Mouse (Mus musculus): ENCODE measurements at regions not wholly inside any gene's neighbourhood (a gene's known extent, or its start where the extent isn't known, plus 50 kb on each side); places are given as distances from the start of the nearest gene placed in this dataset.

GRCm38 (mm10) chr3:105191303-105191702 is 124.7 kb downstream of the 4930564D02Rik start:
- Histone ChIP-seq H3K36me3 (ENCODE audit: poor library complexity, severe bottlenecking) (no peaks in the 10 kb centered on the region), H3K4me2 (no peak overlapping the region), H3K27ac (no peak overlapping the region), H3K4me3 (no peak overlapping the region), H3K9ac (no peak overlapping the region), H3K9me3 (replicated peaks) (no peaks in the 10 kb centered on the region), H3K27me3 (no peaks in the 10 kb centered on the region), H3K4me1 (no peaks in the 10 kb centered on the region)
- no peak for ATAC-seq
- WGBS: 83% methylated on average over 7 of the region's 7 CpGs

- WGBS: 67% methylated on average over 7 of the region's 7 CpGs
- Histone ChIP-seq H3K9me3 (replicated peaks) (no peaks in the 10 kb centered on the region), H3K4me3 (no peak overlapping the region), H3K4me2 (no peak overlapping the region), H3K9ac (no peak overlapping the region), H3K27ac (no peak overlapping the region), H3K4me1 (no peaks in the 10 kb centered on the region), H3K36me3 (ENCODE audit: poor library complexity, severe bottlenecking) (no peaks in the 10 kb centered on the region), H3K27me3 (no peaks in the 10 kb centered on the region)
- ATAC-seq: no peak
Measured at GRCm38 (mm10) chr3:105191830-105192229, 125.2 kb downstream of the 4930564D02Rik start.

- H3K27ac ChIP-seq: no peak overlapping the region
- no peak for ATAC-seq
- H3K4me2 ChIP-seq: no peak overlapping the region
- H3K4me3 ChIP-seq: no peak overlapping the region
- H3K9ac ChIP-seq: no peak overlapping the region
- no peaks in the 10 kb centered on the region for H3K4me1 ChIP-seq
- no peaks in the 10 kb centered on the region for H3K36me3 ChIP-seq (ENCODE audit: poor library complexity, severe bottlenecking)
- H3K9me3 ChIP-seq (replicated peaks): no peaks in the 10 kb centered on the region
- no peaks in the 10 kb centered on the region for H3K27me3 ChIP-seq
- WGBS: 79% methylated on average over 3 of the region's 3 CpGs
Measured at GRCm38 (mm10) chr3:105200735-105201134, 134.1 kb downstream of the 4930564D02Rik start.

- H3K9me3 ChIP-seq (replicated peaks): no peaks in the 10 kb centered on the region
- no peaks in the 10 kb centered on the region for H3K36me3 ChIP-seq (ENCODE audit: poor library complexity, severe bottlenecking)
- H3K4me2 ChIP-seq: no peak overlapping the region
- ATAC-seq: no peak
- H3K27ac ChIP-seq: no peak overlapping the region
- no peaks in the 10 kb centered on the region for H3K4me1 ChIP-seq
- no peaks in the 10 kb centered on the region for H3K27me3 ChIP-seq
- H3K9ac ChIP-seq: no peak overlapping the region
- H3K4me3 ChIP-seq: no peak overlapping the region
- 77% methylated on average over 5 of the region's 5 CpGs for WGBS
Measured at GRCm38 (mm10) chr3:105209164-105209563, 142.5 kb downstream of the 4930564D02Rik start.

- H3K4me2 ChIP-seq: no peak overlapping the region
- H3K4me3 ChIP-seq: no peak overlapping the region
- no peaks in the 10 kb centered on the region for H3K4me1 ChIP-seq
- 86% methylated on average over 1 of the region's 1 CpGs for WGBS
- no peaks in the 10 kb centered on the region for H3K9me3 ChIP-seq (replicated peaks)
- no peak overlapping the region for H3K27ac ChIP-seq
- H3K9ac ChIP-seq: no peak overlapping the region
- H3K36me3 ChIP-seq (ENCODE audit: poor library complexity, severe bottlenecking): no peaks in the 10 kb centered on the region
- H3K27me3 ChIP-seq: no peaks in the 10 kb centered on the region
- ATAC-seq: no peak
Measured at GRCm38 (mm10) chr3:105211023-105211422, 144.4 kb downstream of the 4930564D02Rik start.

GRCm38 (mm10) chr3:105211726-105212125 is 145.1 kb downstream of the 4930564D02Rik start:
- 69% methylated on average over 3 of the region's 3 CpGs for WGBS
- Histone ChIP-seq H3K4me1 (no peaks in the 10 kb centered on the region), H3K9ac (no peak overlapping the region), H3K27ac (no peak overlapping the region), H3K36me3 (ENCODE audit: poor library complexity, severe bottlenecking) (no peaks in the 10 kb centered on the region), H3K27me3 (no peaks in the 10 kb centered on the region), H3K4me3 (no peak overlapping the region), H3K4me2 (no peak overlapping the region), H3K9me3 (replicated peaks) (no peaks in the 10 kb centered on the region)
- no peak for ATAC-seq

- no peaks in the 10 kb centered on the region for H3K4me1 ChIP-seq
- H3K4me3 ChIP-seq: no peak overlapping the region
- H3K9me3 ChIP-seq (replicated peaks): no peaks in the 10 kb centered on the region
- H3K27me3 ChIP-seq: no peaks in the 10 kb centered on the region
- no peak overlapping the region for H3K9ac ChIP-seq
- no peak overlapping the region for H3K27ac ChIP-seq
- H3K4me2 ChIP-seq: no peak overlapping the region
- no peaks in the 10 kb centered on the region for H3K36me3 ChIP-seq (ENCODE audit: poor library complexity, severe bottlenecking)
- no peak for ATAC-seq
- 83% methylated on average over 4 of the region's 4 CpGs for WGBS
Measured at GRCm38 (mm10) chr3:105214867-105215266, 148.2 kb downstream of the 4930564D02Rik start.

- Histone ChIP-seq H3K27me3 (no peaks in the 10 kb centered on the region), H3K4me1 (no peaks in the 10 kb centered on the region), H3K27ac (no peak overlapping the region), H3K9ac (no peak overlapping the region), H3K4me2 (no peak overlapping the region), H3K9me3 (replicated peaks) (no peaks in the 10 kb centered on the region), H3K4me3 (no peak overlapping the region), H3K36me3 (ENCODE audit: poor library complexity, severe bottlenecking) (no peaks in the 10 kb centered on the region)
- no peak for ATAC-seq
- WGBS: 23% methylated on average over 7 of the region's 7 CpGs
Measured at GRCm38 (mm10) chr3:105215729-105216128, 149.1 kb downstream of the 4930564D02Rik start.

- no peak for ATAC-seq
- Histone ChIP-seq H3K4me1 (no peaks in the 10 kb centered on the region), H3K27ac (no peak overlapping the region), H3K9me3 (replicated peaks) (no peaks in the 10 kb centered on the region), H3K4me2 (no peak overlapping the region), H3K27me3 (no peaks in the 10 kb centered on the region), H3K4me3 (no peak overlapping the region), H3K36me3 (ENCODE audit: poor library complexity, severe bottlenecking) (no peaks in the 10 kb centered on the region), H3K9ac (no peak overlapping the region)
- 76% methylated on average over 3 of the region's 3 CpGs for WGBS
Measured at GRCm38 (mm10) chr3:105219630-105220029, 153.0 kb downstream of the 4930564D02Rik start.

GRCm38 (mm10) chr3:105220641-105221040 is 154.0 kb downstream of the 4930564D02Rik start:
- H3K4me2 ChIP-seq: no peak overlapping the region
- H3K27ac ChIP-seq: no peak overlapping the region
- no peak overlapping the region for H3K4me3 ChIP-seq
- WGBS: 86% methylated on average over 1 of the region's 1 CpGs
- no peak for ATAC-seq
- no peak overlapping the region for H3K9ac ChIP-seq
- H3K36me3 ChIP-seq (ENCODE audit: poor library complexity, severe bottlenecking): no peaks in the 10 kb centered on the region
- no peaks in the 10 kb centered on the region for H3K9me3 ChIP-seq (replicated peaks)
- no peaks in the 10 kb centered on the region for H3K4me1 ChIP-seq
- H3K27me3 ChIP-seq: no peaks in the 10 kb centered on the region

GRCm38 (mm10) chr3:105222925-105223324 is 156.3 kb downstream of the 4930564D02Rik start:
- 76% methylated on average over 3 of the region's 3 CpGs for WGBS
- H3K4me1 ChIP-seq: no peaks in the 10 kb centered on the region
- H3K4me3 ChIP-seq: no peak overlapping the region
- no peak for ATAC-seq
- H3K9ac ChIP-seq: no peak overlapping the region
- no peaks in the 10 kb centered on the region for H3K36me3 ChIP-seq (ENCODE audit: poor library complexity, severe bottlenecking)
- no peaks in the 10 kb centered on the region for H3K27me3 ChIP-seq
- no peaks in the 10 kb centered on the region for H3K9me3 ChIP-seq (replicated peaks)
- no peak overlapping the region for H3K4me2 ChIP-seq
- H3K27ac ChIP-seq: no peak overlapping the region

GRCm38 (mm10) chr3:105223671-105224070 is 157.0 kb downstream of the 4930564D02Rik start:
- Histone ChIP-seq H3K27me3 (no peaks in the 10 kb centered on the region), H3K4me2 (no peak overlapping the region), H3K9ac (no peak overlapping the region), H3K36me3 (ENCODE audit: poor library complexity, severe bottlenecking) (no peaks in the 10 kb centered on the region), H3K9me3 (replicated peaks) (no peaks in the 10 kb centered on the region), H3K27ac (no peak overlapping the region), H3K4me3 (no peak overlapping the region), H3K4me1 (no peaks in the 10 kb centered on the region)
- ATAC-seq: no peak
- 52% methylated on average over 4 of the region's 4 CpGs for WGBS

- Histone ChIP-seq H3K4me1 (no peaks in the 10 kb centered on the region), H3K27ac (no peak overlapping the region), H3K36me3 (ENCODE audit: poor library complexity, severe bottlenecking) (no peaks in the 10 kb centered on the region), H3K27me3 (no peaks in the 10 kb centered on the region), H3K4me3 (no peak overlapping the region), H3K4me2 (no peak overlapping the region), H3K9ac (no peak overlapping the region), H3K9me3 (replicated peaks) (no peaks in the 10 kb centered on the region)
- ATAC-seq: no peak
- WGBS: 69% methylated on average over 1 of the region's 1 CpGs
Measured at GRCm38 (mm10) chr3:105227551-105227950, 160.9 kb downstream of the 4930564D02Rik start.

All from forebrain, embryonic 13.5 days (tissue).